Mouse (Mus musculus) MEL (cell line): ENCODE data around the gene H2-Q7.

Experiments used
- TAL1 ChIP-seq: IDR thresholded peaks from 2 replicates; pipeline ENCODE4 v1.6.1; 2012; ENCODE audit warnings: mild to moderate bottlenecking, inconsistent platforms, low read length, moderate library complexity, mixed read lengths
- USF1 ChIP-seq: IDR thresholded peaks from 2 replicates; pipeline ENCODE4 v1.6.1; 2014; ENCODE audit warnings: low read depth, mild to moderate bottlenecking, inconsistent platforms, low read length, improper control_type of control experiment, moderate library complexity

DNA sequence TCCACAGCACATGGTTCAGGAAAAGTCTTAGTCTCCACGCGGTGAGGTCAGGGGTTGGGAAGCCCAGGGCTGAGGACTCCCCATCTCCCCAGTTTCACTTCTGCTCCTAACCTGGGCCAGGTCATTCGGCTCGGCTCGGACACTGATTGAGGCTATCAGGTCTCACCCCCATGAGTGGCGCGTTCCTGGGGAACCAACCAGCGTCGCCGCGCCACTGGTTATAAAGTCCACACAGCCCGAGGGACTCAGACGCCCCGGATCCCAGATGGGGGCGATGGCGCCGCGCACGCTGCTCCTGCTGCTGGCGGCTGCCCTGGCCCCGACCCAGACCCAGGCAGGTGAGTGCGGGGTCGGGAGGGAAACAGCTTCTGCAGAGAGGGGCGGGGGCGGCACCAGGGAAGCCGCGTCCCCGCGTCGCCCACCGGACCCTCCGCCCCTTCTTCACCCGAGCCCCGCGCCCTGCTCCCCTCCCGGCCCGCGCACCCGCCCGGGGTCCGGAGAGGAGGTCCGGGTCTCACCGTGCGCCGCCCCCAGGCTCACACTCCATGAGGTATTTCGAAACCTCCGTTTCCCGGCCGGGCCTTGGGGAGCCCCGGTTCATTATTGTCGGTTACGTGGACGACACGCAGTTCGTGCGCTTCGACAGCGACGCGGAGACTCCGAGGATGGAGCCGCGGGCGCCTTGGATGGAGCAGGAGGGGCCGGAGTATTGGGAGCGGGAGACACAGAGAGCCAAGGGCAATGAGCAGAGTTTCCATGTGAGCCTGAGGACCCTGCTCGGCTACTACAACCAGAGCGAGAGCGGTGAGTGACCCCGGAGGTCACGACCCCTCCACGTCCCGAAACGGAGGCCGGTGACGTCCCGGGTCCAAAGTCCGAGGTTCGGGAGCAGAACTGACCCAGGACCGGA is 31.1 kb downstream of the H2-Q7 start, which contains the start of gene H2-Q10:
- no peak for TF ChIP-seq USF1
- no peak for TF ChIP-seq TAL1
